Mouse (Mus musculus) cortical plate, adult 2 months (tissue): ENCODE measurements around the gene Exosc8.

Source experiments
- CTCF ChIP-seq: fragments of 200-500 bp; IDR thresholded peaks from 2 replicates; pipeline ENCODE4 v1.5.1; 2011; ENCODE audit warnings: mild to moderate bottlenecking, control low read depth, low read length; ENCODE audit not compliant: insufficient read depth; ENCODE audit errors: extremely low read depth
- POLR2A ChIP-seq: fragments of 200-500 bp; IDR thresholded peaks from 2 replicates; pipeline ENCODE4 v1.6.1; 2011; ENCODE audit warnings: mild to moderate bottlenecking, low read length, control low read depth; ENCODE audit not compliant: insufficient read depth; ENCODE audit errors: extremely low read depth

DNA sequence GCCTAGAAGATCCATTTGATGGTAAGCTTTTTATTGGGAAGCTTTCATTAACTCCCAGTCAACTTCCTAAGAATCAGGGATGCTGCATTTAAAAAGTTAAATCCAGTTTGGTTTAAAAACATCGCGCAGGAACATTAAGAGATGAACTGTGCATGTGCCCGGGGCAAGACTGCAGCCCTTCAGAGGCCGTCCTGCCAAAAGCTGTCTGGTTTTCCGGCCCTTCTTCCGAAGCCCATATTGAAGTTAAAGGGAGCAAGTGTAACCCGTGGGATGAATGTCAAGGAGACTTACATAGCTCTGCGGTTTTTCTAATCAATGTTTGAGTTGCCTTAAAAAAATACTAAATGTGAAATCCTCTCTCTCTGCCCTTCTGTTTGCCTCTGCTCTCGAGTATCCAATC is 24.0 kb upstream of the Exosc8 start:
- TF ChIP-seq CTCF (no peak), POLR2A (no peak)
